Mouse (Mus musculus): ENCODE data around the gene Fam163b. TPM values are rescaled to one million over a fixed set of nuclear protein-coding genes. Genes with fewer than 3 reads are reported as not detected.

The Fam163b gene
- total RNA-seq, 2 experiments from 2014 or later = 0.19 to 0.43 TPM

DNA sequence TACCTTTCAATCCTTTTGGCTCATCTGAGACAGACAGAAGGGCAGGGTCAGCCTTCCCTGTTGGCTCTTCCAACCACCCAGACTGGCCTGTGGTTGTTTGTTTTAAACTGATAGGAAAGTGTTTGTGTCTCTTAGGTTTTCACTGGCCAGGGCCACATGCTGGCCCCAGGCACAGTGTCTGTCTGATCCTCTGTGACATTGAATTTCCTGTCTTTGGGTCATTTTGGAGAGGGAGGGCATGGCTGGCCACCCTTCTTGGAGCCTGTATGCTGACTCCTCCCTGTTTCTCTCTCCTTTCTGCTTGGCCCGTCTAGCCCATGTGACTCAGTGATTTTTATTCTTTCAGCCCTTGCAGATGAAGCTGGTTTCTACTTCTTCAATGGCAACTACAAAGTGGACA is 53.1 kb downstream of the Fam163b start:
- intact Hi-C loops (cut with DNase I) = no loop called here
- no peak for DNase-seq

GRCm38 (mm10) chr2:27088700-27089099 is 53.6 kb downstream of the Fam163b start:
- intact Hi-C loops (cut with DNase I) = no loop called here
- no peak for DNase-seq

DNA sequence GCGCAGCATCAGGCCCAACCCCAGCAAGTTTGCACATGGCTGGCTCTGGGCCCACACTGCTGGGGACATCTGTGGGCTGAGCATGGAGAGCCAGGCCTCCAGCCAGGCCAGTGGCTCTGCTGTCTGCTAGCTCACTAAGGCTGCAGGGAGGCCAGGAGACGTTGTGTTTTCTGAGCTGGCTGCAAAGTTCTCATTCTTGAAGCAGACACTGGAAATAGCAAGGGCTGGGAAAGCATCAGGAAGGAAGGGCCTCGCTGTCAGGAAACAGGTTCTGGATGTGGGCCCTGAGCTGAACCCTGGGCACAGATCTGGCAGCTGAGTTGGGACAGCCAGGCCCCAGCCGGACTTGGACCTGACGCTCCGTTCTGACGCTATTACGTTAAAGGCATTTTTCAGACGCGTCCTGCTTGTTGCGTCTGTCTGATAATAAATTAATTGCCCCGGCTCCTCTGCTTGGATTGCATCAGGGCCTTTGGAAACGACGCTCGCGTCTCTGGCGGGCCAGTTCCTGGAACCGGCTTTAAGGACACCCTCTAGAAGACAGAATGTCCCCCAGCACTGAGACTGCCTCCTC is 54.1 kb downstream of the Fam163b start:
- peak; percentile 80 to 82 for DNase-seq
- intact Hi-C loops (cut with DNase I) = no loop called here

DNA sequence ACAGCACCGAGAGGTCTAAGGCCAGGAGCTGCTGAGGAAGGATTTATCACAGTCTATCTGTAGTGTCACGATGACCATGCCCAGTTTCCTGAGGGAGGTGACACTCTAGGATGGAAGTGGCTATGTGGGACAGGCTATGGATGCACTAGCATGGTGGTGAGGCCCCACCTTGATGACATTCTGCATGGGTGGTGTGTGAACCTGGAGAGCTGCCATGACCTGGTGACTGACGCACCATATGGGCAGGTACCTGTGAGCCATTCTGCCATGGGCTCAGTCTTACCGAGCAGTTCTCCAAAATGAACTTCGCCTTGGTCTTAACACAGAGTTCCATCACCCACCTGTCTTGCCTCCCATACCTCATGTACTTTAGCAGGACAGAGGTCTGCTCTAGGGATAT is 54.7 kb downstream of the Fam163b start:
- DNase-seq = no peak
- intact Hi-C loops (cut with DNase I) = no loop called here

- intact Hi-C loops (cut with DNase I) = no loop called here
- no peak for DNase-seq
These were observed 55.7 kb downstream of the Fam163b start for GRCm38 (mm10) chr2:27086483-27087010.

DNA sequence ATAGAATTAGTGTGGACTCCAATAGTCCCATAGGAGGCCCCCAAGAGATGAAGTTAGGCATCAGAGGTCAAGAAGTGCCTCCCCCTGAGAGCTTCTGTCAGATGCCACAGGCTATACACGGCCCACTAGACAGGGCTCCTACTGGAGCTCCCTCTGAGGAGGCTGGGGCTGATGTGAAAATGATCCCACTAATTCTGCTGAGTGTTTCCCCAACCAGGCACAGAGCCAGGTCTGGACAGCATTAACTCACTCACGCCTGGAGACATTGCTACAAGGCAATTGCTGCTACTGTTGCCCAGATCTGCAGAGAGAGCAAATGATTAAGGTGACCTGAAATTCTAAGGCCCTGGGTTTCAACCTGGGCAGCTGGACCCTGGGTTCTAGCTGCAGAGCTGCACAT is 56.5 kb downstream of the Fam163b start:
- no peak for DNase-seq
- intact Hi-C loops (cut with DNase I) = no loop called here

DNA sequence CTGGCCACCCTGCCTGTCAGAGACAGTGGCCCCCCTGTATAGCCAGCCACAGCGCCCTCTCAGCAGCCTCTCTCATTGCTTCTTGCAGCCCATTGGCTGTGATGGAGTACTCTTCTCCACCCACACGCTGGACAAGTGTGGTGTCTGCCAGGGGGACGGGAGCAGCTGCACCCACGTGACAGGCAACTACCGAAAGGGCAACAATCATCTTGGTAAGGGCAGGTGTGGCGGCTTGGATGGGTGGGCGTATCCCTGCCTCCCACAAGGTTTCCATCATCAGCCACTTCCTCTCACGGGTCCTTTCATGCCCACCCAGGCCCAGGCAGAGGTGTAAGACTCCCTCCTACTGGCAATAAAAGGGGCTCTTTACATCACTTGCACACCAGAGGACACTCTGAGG is 57.3 kb downstream of the Fam163b start:
- intact Hi-C loops (cut with DNase I) = no loop called here
- no peak for DNase-seq

GRCm38 (mm10) chr2:27083761-27084475 is 58.4 kb downstream of the Fam163b start:
- DNase-seq = peak in 1 of 2 experiments; percentile 43
- intact Hi-C loops (cut with DNase I) = no loop called here

DNA sequence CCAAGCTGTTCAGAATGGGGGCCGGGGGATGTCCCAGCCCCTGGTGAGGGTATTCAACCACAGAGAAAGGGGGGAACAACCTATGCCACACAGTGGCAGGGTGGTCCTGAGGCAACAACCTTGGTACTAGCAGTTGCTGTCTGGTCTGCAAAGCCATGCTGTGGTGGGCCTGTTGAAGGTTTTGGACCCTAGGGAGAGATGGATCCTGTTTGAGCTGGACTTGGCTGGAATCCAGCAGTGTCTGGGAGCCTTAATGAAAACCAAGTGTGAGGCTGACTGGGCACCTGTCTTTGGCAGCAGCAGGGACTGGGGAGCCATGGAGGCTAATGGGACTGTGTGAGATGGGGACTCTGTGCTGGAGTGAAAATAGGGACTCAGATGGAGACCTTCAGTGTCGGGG is 62.6 kb downstream of the Fam163b start:
- DNase-seq = peak; percentile 44 to 52
- intact Hi-C loops (cut with DNase I) = loop anchor here (2.0 kb wide), 1 partner anchor 35 kb away; no protein-coding TSS in a partner anchor

GRCm38 (mm10) chr2:27079152-27079584 is 63.1 kb downstream of the Fam163b start, which contains the start of gene Adamtsl2:
Gene Adamtsl2, plus strand, starts transcription at chr2:27079379.
- intact Hi-C loops (cut with DNase I) = loop anchor here (2.0 kb wide), 1 partner anchor 34 kb away; no protein-coding TSS in a partner anchor

GRCm38 (mm10) chr2:27078312-27078711 is 64.0 kb downstream of the Fam163b start:
- intact Hi-C loops (cut with DNase I) = loop anchor here (2.0 kb wide), 1 partner anchor 34 kb away; no protein-coding TSS in a partner anchor
- DNase-seq = peak in 1 of 2 experiments; percentile 41

More at GRCm38 (mm10) chr2:27079152-27079584, 63.1 kb downstream of the Fam163b start, which contains the start of gene Adamtsl2:
- DNase-seq = peak; percentile 83 to 89

- intact Hi-C loops (cut with DNase I) = loop anchor here (2.0 kb wide), 1 partner anchor 33 kb away; no protein-coding TSS in a partner anchor
These were observed 64.5 kb downstream of the Fam163b start for GRCm38 (mm10) chr2:27077655-27078244.

DNA sequence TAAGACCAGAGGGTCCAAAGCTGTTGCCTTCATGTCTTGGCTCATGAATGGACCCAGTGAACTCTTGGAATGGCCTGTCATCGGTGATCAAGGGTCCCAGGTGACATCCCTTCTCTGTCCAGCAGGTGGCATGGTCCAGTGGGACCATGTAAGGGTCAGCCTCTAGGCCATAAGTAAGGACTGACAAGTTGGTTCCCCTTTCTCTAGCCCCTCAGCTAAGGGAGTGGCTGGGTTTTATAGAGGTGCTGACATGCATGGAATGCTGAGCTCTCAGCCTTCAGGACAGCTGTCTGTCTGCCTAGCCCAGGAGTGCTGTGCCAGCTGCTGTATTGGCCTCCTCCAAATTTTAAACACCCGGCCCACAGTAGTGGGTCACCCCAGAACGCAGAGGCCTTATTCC is 66.8 kb downstream of the Fam163b start:
- intact Hi-C loops (cut with DNase I) = loop anchor here (1.0 to 2.0 kb wide), 2 partner anchors 45 to 162 kb away; no protein-coding TSS in a partner anchor
- DNase-seq = peak; percentile 53 to 64

More at GRCm38 (mm10) chr2:27077655-27078244, 64.5 kb downstream of the Fam163b start:
- peak; percentile 53 to 57 for DNase-seq

GRCm38 (mm10) chr2:27074804-27075203 is 67.5 kb downstream of the Fam163b start:
- intact Hi-C loops (cut with DNase I) = loop anchor here (1.0 to 2.0 kb wide), 2 partner anchors 46 to 162 kb away; no protein-coding TSS in a partner anchor
- peak; percentile 62 to 67 for DNase-seq

- intact Hi-C loops (cut with DNase I) = no loop called here
- no peak for DNase-seq
These were observed 68.9 kb downstream of the Fam163b start for GRCm38 (mm10) chr2:27073407-27073806.

DNA sequence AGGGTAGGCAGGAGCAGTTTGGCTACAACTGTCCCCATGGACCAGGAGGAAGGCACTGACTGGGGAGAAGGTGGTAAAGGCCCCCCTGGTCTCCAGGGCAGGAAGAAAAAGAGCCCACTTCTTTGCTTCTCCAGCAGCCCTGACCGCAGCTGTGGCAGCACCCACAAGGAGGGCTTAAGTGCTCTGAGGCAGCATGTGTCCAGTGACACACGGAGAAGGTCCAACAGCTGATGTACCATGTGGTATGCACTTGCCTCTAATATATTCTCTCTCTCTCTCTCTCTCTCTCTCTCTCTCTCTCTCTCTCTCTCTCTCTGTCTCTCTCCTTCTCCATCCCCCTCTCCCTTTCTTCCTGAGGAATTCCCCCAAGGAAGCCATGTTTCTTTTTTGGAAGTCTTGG is 70.3 kb downstream of the Fam163b start, which contains the start of gene Mymk:
TSS of gene Mymk (minus strand) at position 202 of the 400 bp plus-strand sequence.
- DNase-seq = no peak
- intact Hi-C loops (cut with DNase I) = no loop called here

DNA sequence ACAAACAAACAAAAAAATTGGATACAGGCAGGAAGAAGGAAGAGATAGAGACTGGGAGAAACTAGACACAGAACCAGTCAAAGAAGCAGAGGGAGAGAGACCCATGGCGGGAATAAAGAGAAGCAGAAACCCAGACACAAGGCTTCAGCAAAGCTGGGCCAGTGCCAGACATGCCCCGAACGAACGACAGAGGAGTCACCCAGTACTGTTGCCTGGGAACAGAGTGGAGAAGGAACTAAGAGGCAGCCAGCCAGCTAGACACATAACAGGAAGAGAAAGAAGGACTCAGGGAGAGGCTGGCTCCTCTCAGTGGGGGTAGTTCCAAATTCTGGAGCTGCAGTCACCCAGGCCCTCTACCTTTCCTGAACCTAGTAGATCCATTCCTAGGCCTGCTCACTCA is 71.2 kb downstream of the Fam163b start:
- peak; percentile 69 to 74 for DNase-seq
- intact Hi-C loops (cut with DNase I) = no loop called here

- DNase-seq = no peak
- intact Hi-C loops (cut with DNase I) = no loop called here
These were observed 72.0 kb downstream of the Fam163b start for GRCm38 (mm10) chr2:27070247-27070813.

DNA sequence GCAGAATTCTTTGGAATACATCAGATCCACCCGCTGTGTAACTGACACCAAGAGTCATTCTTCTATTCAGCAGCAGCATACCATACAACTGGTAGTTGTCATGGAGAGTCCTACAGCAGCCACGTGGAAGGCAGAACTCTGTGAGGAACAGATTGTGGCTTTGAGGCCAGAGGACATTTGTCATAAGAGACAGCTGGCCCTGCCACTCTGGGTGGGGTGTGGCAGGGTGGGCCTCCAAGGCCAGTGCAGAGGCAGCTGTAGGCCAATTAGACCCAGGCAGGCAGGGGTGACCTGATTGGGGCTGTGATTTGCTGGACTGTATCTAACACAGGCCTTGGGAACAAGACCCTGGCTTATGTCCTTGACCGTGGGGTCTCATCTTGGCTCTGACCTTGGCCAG is 72.6 kb downstream of the Fam163b start:
- DNase-seq = no peak
- intact Hi-C loops (cut with DNase I) = no loop called here

DNA sequence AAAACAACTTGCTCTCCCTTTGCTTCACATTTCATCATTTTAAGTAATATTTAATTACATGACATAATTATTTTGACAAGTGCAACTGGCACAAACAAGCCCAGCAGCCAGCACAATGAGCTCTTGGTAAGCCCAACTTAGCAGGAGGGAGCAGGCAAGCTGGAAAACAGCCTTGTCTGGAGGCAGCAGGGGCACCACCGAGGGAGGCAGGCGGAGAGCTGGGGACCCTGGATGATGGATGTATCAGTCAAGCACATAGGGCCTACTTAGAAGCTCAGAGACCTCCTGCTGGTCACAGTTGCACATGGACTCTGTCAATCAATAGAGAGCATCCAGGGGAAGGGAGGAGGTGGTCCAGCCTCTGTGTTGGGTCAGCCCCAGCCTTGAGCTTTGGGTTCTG is 74.3 kb downstream of the Fam163b start:
- no peak for DNase-seq
- intact Hi-C loops (cut with DNase I) = no loop called here
